In the genomic region with DNA sequence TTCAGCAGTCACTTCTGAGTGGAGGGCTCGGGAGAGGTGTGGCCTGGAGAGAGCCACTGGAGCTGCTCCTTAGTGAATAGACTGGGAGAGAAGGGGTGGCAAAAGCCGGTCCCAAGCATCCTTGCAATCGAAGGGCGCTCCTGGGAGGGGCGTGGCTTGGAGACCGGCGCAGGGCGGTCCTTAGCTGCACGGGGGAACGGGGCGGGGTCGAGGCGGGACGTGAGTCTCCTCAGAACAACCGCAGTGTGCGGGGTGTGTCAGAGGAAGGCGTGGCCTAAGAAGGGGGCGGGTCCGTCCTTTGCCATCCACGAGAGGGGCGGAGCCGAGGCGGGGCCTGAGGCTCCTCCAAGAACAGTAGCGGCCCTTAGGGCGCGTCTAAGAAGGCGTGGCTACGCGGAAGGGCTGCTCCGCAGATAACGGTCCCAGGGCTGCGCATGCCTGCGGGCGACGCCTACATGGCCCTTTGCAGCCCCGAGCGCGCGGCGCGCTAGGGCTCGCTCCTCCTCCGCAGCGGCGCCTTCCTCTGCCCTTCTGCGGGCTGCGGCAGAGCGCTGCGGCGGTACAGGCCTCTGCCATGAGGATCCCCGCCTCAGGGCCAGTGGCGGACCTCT, we compare ENCODE assay signal across 8 mouse cellular contexts. TPM values are rescaled to one million over a fixed set of nuclear protein-coding genes. Genes with fewer than 3 reads are reported as not detected.
DNase-seq lines count a peak whose midpoint lies in the region; ATAC-seq and TF ChIP-seq lines count a peak whose summit lies in the region.

No protein-coding gene starts in this region.

- in situ Hi-C loops in CH12.LX (cut with MboI; ENCODE audit: low pct_ligation_motif_present, low pct_unique_long_range_greater_than_20kb, low sequenced_read_pairs) = no loop called here

- peak; percentile 99 for DNase-seq in CH12.LX (ENCODE audit: extremely low read depth)
- peak; percentile 99 for DNase-seq in c-Kit-positive CD71-positive TER-119-negative erythroid progenitor cells, embryonic 14.5 days (ENCODE audit: low read depth)
- peak; percentile 97 for DNase-seq in heart, postnatal 0 days (ENCODE audit: low spot score)
- DNase-seq in kidney, postnatal 4 days = peak; percentile 100
- DNase-seq in testis, postnatal 10 days (ENCODE audit: low spot score) = peak; percentile 99

- TF ChIP-seq EP300 in CH12.LX (IDR thresholded peaks at IDR 0.05; ENCODE audit: low read length) = no peak
- TF ChIP-seq EP300 in heart, postnatal 0 days (IDR thresholded peaks at IDR 0.05; ENCODE audit: low read depth) = no peak; the same call in 1 of the 2 replicates

- no peaks in the 10 kb centered on the region for H3K27me3 ChIP-seq in CH12.LX (replicated peaks)
- peaks cover 11% of the 10 kb centered on the region; the same call in 1 of the 2 replicates for H3K27me3 ChIP-seq in forebrain, embryonic 12.5 days
- no peaks in the 10 kb centered on the region for H3K27me3 ChIP-seq in heart, postnatal 0 days (ENCODE audit: control insufficient read depth, insufficient read depth, low read length)
- H3K27me3 ChIP-seq in liver, embryonic 16.5 days (ENCODE audit: control insufficient read depth, insufficient read depth, low read depth, low read length) = 0 out of 2 replicates have a peak, but pooled peaks cover 3% of the 10 kb centered on the region
- no peaks in the 10 kb centered on the region for H3K27me3 ChIP-seq in neural tube, embryonic 14.5 days (ENCODE audit: control insufficient read depth, insufficient read depth, low read length)

- H3K79me2 ChIP-seq in CH12.LX (replicated peaks; ENCODE audit: control insufficient read depth, extremely low read depth, insufficient read depth, poor library complexity, severe bottlenecking) = no peaks in the 10 kb centered on the region

- peak; percentile 98 for ATAC-seq in forebrain, embryonic 12.5 days (ENCODE audit: low FRiP score)
- peak; percentile 96 for ATAC-seq in heart, postnatal 0 days (ENCODE audit: insufficient read depth, low read depth)
- ATAC-seq in liver, embryonic 16.5 days (ENCODE audit: low read depth) = peak; percentile 98
- ATAC-seq in neural tube, embryonic 14.5 days (ENCODE audit: low read depth) = peak; percentile 99

- H3K4me3 ChIP-seq in CH12.LX (replicated peaks in 1 of 3; ENCODE audit: low read depth in 2 of 3, low read length in 2 of 3, poor library complexity in 1 of 3) = peak overlapping the region; percentile 73 to 87 (median 83)
- H3K4me3 ChIP-seq in forebrain, embryonic 12.5 days (replicated peaks) = peak overlapping the region; percentile 82
- H3K4me3 ChIP-seq in heart, postnatal 0 days (ENCODE audit: low read depth, low read length) = peak overlapping the region; percentile 96
- H3K4me3 ChIP-seq in liver, embryonic 16.5 days (ENCODE audit: low read depth, low read length) = peak overlapping the region; percentile 91
- peak overlapping the region; percentile 84 for H3K4me3 ChIP-seq in neural tube, embryonic 14.5 days (ENCODE audit: low read depth, low read length)

- WGBS in forebrain, embryonic 12.5 days = under 1% methylated on average over 52 of the region's 52 CpGs
- WGBS in heart, postnatal 0 days = under 1% methylated on average over 44 of the region's 52 CpGs
- WGBS in liver, embryonic 16.5 days (ENCODE audit: insufficient replicate concordance) = under 1% methylated on average over 52 of the region's 52 CpGs
- WGBS in neural tube, embryonic 14.5 days = 0% methylated on average over 52 of the region's 52 CpGs

- TF ChIP-seq POLR2A in CH12.LX (IDR thresholded peaks at IDR 0.05; ENCODE audit: low read depth, low read length) = peak; percentile 92

- dilution Hi-C loops in CH12.LX (cut with MboI; ENCODE audit: extremely low pct_ligation_motif_present, extremely low pct_unique_long_range_greater_than_20kb, low sequenced_read_pairs) = no loop called here

- no peaks in the 10 kb centered on the region for H3K9me3 ChIP-seq in CH12.LX (replicated peaks; ENCODE audit: low read length)
- no peaks in the 10 kb centered on the region for H3K9me3 ChIP-seq in forebrain, embryonic 12.5 days
- H3K9me3 ChIP-seq in heart, postnatal 0 days (replicated peaks; ENCODE audit: control insufficient read depth, low read length) = no peaks in the 10 kb centered on the region
- H3K9me3 ChIP-seq in liver, embryonic 16.5 days (replicated peaks; ENCODE audit: control insufficient read depth, low read length) = no peaks in the 10 kb centered on the region
- no peaks in the 10 kb centered on the region for H3K9me3 ChIP-seq in neural tube, embryonic 14.5 days (ENCODE audit: control insufficient read depth, low read length)

- TF ChIP-seq RAD21 in CH12.LX (IDR thresholded peaks at IDR 0.05; ENCODE audit: low read depth, low read length) = no peak

- peak overlapping the region; percentile 39; the same call in 1 of the 2 replicates for H3K4me2 ChIP-seq in CH12.LX (ENCODE audit: insufficient read depth, low read depth, poor library complexity, severe bottlenecking)
- H3K4me2 ChIP-seq in forebrain, embryonic 12.5 days = peak overlapping the region; percentile 59
- peak overlapping the region; percentile 88 for H3K4me2 ChIP-seq in heart, postnatal 0 days (ENCODE audit: low read depth, low read length)
- H3K4me2 ChIP-seq in liver, embryonic 16.5 days (ENCODE audit: low read depth, low read length) = peak overlapping the region; percentile 91
- peak overlapping the region; percentile 58 for H3K4me2 ChIP-seq in neural tube, embryonic 14.5 days (ENCODE audit: low read depth, low read length)

- H3K9ac ChIP-seq in CH12.LX (ENCODE audit: insufficient read depth, low read depth) = peak overlapping the region; percentile 41
- H3K9ac ChIP-seq in forebrain, embryonic 12.5 days = peak overlapping the region; percentile 77
- H3K9ac ChIP-seq in heart, postnatal 0 days (replicated peaks; ENCODE audit: low read depth, low read length) = peak overlapping the region; percentile 82
- peak overlapping the region; percentile 90 for H3K9ac ChIP-seq in liver, embryonic 16.5 days (ENCODE audit: low read depth, low read length)
- peak overlapping the region; percentile 89 for H3K9ac ChIP-seq in neural tube, embryonic 14.5 days (replicated peaks; ENCODE audit: low read depth, low read length)

- peaks cover 11 to 38% of the 10 kb centered on the region in 2 experiments for H3K4me1 ChIP-seq in CH12.LX (ENCODE audit: control insufficient read depth in 1 of 2, insufficient read depth in 2 of 2)
- H3K4me1 ChIP-seq in forebrain, embryonic 12.5 days = peaks cover 18% of the 10 kb centered on the region
- H3K4me1 ChIP-seq in heart, postnatal 0 days (ENCODE audit: control insufficient read depth, insufficient read depth) = peaks cover 12% of the 10 kb centered on the region
- peaks cover 15% of the 10 kb centered on the region for H3K4me1 ChIP-seq in liver, embryonic 16.5 days (ENCODE audit: control insufficient read depth, low read depth, low read length)
- peaks cover 10% of the 10 kb centered on the region for H3K4me1 ChIP-seq in neural tube, embryonic 14.5 days (ENCODE audit: control insufficient read depth, insufficient read depth, low read length)

- peak overlapping the region; percentile 65 for H3K27ac ChIP-seq in CH12.LX (ENCODE audit: insufficient read depth, low read depth)
- H3K27ac ChIP-seq in forebrain, embryonic 12.5 days = peak overlapping the region; percentile 94
- peak overlapping the region; percentile 97 for H3K27ac ChIP-seq in heart, postnatal 0 days (ENCODE audit: low read depth)
- H3K27ac ChIP-seq in liver, embryonic 16.5 days (ENCODE audit: low read length) = peak overlapping the region; percentile 91
- peak overlapping the region; percentile 91 for H3K27ac ChIP-seq in neural tube, embryonic 14.5 days (ENCODE audit: low read depth, low read length)

- no peak for TF ChIP-seq CTCF in CH12.LX (conservative IDR thresholded peaks at IDR 0.05 in 1 of 2, IDR thresholded peaks at IDR 0.05 in 1 of 2; ENCODE audit: low read depth in 2 of 2, low read length in 2 of 2)
- TF ChIP-seq CTCF in heart, postnatal 0 days (IDR thresholded peaks at IDR 0.05; ENCODE audit: low read depth) = no peak

- peaks cover 9 to 23% of the 10 kb centered on the region in 2 experiments for H3K36me3 ChIP-seq in CH12.LX (replicated peaks in 1 of 2; ENCODE audit: control insufficient read depth in 1 of 2, insufficient read depth in 1 of 2, low read length in 1 of 2)
- H3K36me3 ChIP-seq in forebrain, embryonic 12.5 days (replicated peaks) = no peaks in the 10 kb centered on the region
- no peaks in the 10 kb centered on the region for H3K36me3 ChIP-seq in heart, postnatal 0 days (replicated peaks; ENCODE audit: control insufficient read depth, insufficient read depth, low read length)
- H3K36me3 ChIP-seq in liver, embryonic 16.5 days (ENCODE audit: control insufficient read depth, insufficient read depth) = no peaks in the 10 kb centered on the region
- H3K36me3 ChIP-seq in neural tube, embryonic 14.5 days (ENCODE audit: control insufficient read depth, insufficient read depth, low read length) = no peaks in the 10 kb centered on the region

TF ChIP-seq in CH12.LX, 34 proteins besides CTCF, POLR2A, EP300 and RAD21 (continues in another document):
- peak; percentile 71 for TF ChIP-seq ZMIZ1 (IDR thresholded peaks at IDR 0.05; ENCODE audit: low read depth, low read length)
- TF ChIP-seq MXI1 (IDR thresholded peaks at IDR 0.05; ENCODE audit: low read depth, low read length) = peak; percentile 48; the same call in 1 of the 2 replicates
- TF ChIP-seq MYC (IDR thresholded peaks at IDR 0.05; ENCODE audit: low read depth, low read length) = peak; percentile 14; the same call in 1 of the 2 replicates
- TF ChIP-seq HCFC1 (IDR thresholded peaks at IDR 0.05; ENCODE audit: low read depth, low read length) = no peak
- TF ChIP-seq MAZ (IDR thresholded peaks at IDR 0.05; ENCODE audit: low read depth, low read length) = 0 out of 2 replicates have a peak, but pooled peaks have one; percentile 33
- TF ChIP-seq MAX (IDR thresholded peaks at IDR 0.05; ENCODE audit: low read length) = peak; percentile 53; the same call in 1 of the 2 replicates
- TF ChIP-seq UBTF (IDR thresholded peaks at IDR 0.05; ENCODE audit: low read depth, low read length) = peak; percentile 87; the same call in 1 of the 2 replicates
- TF ChIP-seq NRF1 (IDR thresholded peaks at IDR 0.05; ENCODE audit: low read depth, low read length) = peak; percentile 96
- TF ChIP-seq MAFK (IDR thresholded peaks at IDR 0.05; ENCODE audit: insufficient replicate concordance, low read length) = no peak
- TF ChIP-seq ELF1 (IDR thresholded peaks at IDR 0.05; ENCODE audit: low read depth, low read length) = peak; percentile 89

RNA-seq across cellular contexts. Expression of gene Sacs, which starts 34.4 kb away (rescaled TPM):
- total RNA-seq in CH12.LX (2012; rRNA removed) (5.3 and 6.6 TPM in 2 replicates), CH12.LX (2014; rRNA removed) (6.6 and 7.0 TPM in 2 replicates)
- polyA plus RNA-seq in CH12.LX (2012; ENCODE audit: insufficient read length, low read depth) = 6.1 and 6.7 TPM in 2 replicates
- 8.3 and 8.7 TPM in 2 replicates for polyA plus RNA-seq in forebrain, embryonic 12.5 days (2016; fragmentation: Nextera tagmentation; extraction: Ambion mirVana)
- total RNA-seq in heart, postnatal 0 days (2014; rRNA removed; ENCODE audit: low replicate concordance) = 27.1 and 29.5 TPM in 2 replicates
- polyA plus RNA-seq in heart, postnatal 0 days (2015; fragmentation: Nextera tagmentation; extraction: Ambion mirVana) = 2.4 and 2.8 TPM in 2 replicates
- 0.96 and 1.3 TPM in 2 replicates for polyA plus RNA-seq in liver, embryonic 16.5 days (2015; fragmentation: Nextera tagmentation; extraction: Ambion mirVana)
- polyA plus RNA-seq in neural tube, embryonic 14.5 days (2014; fragmentation: Nextera tagmentation; extraction: Ambion mirVana) = 12.9 and 19.5 TPM in 2 replicates

Comparison
In these comparisons a context has a peak if more than half of its experiments do, and no peak if none do; other contexts are left out.
1. Peak in every context shown above with its lines: DNase-seq, ATAC-seq, H3K4me3 ChIP-seq and H3K27ac ChIP-seq.
2. H3K4me2 ChIP-seq: peak in every context shown above with its lines; median percentile 91 in liver, embryonic 16.5 days; 88 in heart, postnatal 0 days; 59 in forebrain, embryonic 12.5 days; 58 in neural tube, embryonic 14.5 days; 39 in CH12.LX.